Mouse (Mus musculus): ENCODE results near the gene Slc38a2. TPM values are rescaled to one million over a fixed set of nuclear protein-coding genes. Genes with fewer than 3 reads are reported as not detected.

Gene Slc38a2
- polyA plus RNA-seq, 1 experiment, result not detected

- TF ChIP-seq POLR2A (IDR thresholded peaks at IDR 0.05; ENCODE audit: insufficient read depth, low read depth, low read length), result no peak
- no peak for TF ChIP-seq CTCF (IDR thresholded peaks at IDR 0.05; ENCODE audit: insufficient read depth, low read depth, low read length)
- 36% methylated on average over 2 of the region's 2 CpGs for WGBS
- Histone ChIP-seq H3K27ac (ENCODE audit: insufficient read depth, low read depth, low read length) (no peak overlapping the region), H3K4me3 (ENCODE audit: insufficient read depth, low read depth, low read length) (no peak overlapping the region), H3K4me1 (ENCODE audit: control insufficient read depth, insufficient read depth, low read length) (peaks cover 22% of the 10 kb centered on the region)
Observed at GRCm38 (mm10) chr15:96638656-96639055, 60.9 kb downstream of the Slc38a2 start.

GRCm38 (mm10) chr15:96638173-96638572, 61.4 kb downstream of the Slc38a2 start:
- Histone ChIP-seq H3K27ac (ENCODE audit: insufficient read depth, low read depth, low read length) (no peak overlapping the region), H3K4me1 (ENCODE audit: control insufficient read depth, insufficient read depth, low read length) (peaks cover 21% of the 10 kb centered on the region), H3K4me3 (ENCODE audit: insufficient read depth, low read depth, low read length) (no peak overlapping the region)
- TF ChIP-seq CTCF (IDR thresholded peaks at IDR 0.05; ENCODE audit: insufficient read depth, low read depth, low read length) (no peak), POLR2A (IDR thresholded peaks at IDR 0.05; ENCODE audit: insufficient read depth, low read depth, low read length) (no peak)
- 34% methylated on average over 10 of the region's 10 CpGs for WGBS

Other genes with a start within 250 kb of the Slc38a2 start
- not detected in 2 replicates for gene Scaf11, start 238.9 kb downstream of the Slc38a2 start, polyA plus RNA-seq (2012; ENCODE audit: insufficient read depth, insufficient read length, low replicate concordance, missing spikeins)
- 186 TPM in 1 of 2 replicates, not detected in the other for gene Slc38a1, start 56.8 kb downstream of the Slc38a2 start, polyA plus RNA-seq (2012; ENCODE audit: insufficient read depth, insufficient read length, low replicate concordance, missing spikeins)

Measured in olfactory bulb, adult 2 months (tissue).